Mouse (Mus musculus): ENCODE measurements around the gene Cfap157.

GRCm38 (mm10) chr2:32752181-32752580 is 32.0 kb downstream of the Cfap157 start:
- TF ChIP-seq TAL1 (IDR thresholded peaks at IDR 0.05; ENCODE audit: low read length) = no peak
- no peak for TF ChIP-seq GATA1 (IDR thresholded peaks at IDR 0.05; ENCODE audit: low read length)

All from erythroblast, embryonic 14.5 days (primary cell).